Mouse (Mus musculus) E14TG2a.4 (cell line): ENCODE data around the gene Bcas2.

ENCODE experiments used
- CTCF ChIP-seq: conservative IDR thresholded peaks from 2 replicates; pipeline ENCODE4 v1.5.1; 2014; ENCODE audit warnings: low read length
- NANOG ChIP-seq: IDR thresholded peaks from 2 replicates; pipeline ENCODE4 v1.6.1; 2014; ENCODE audit warnings: borderline replicate concordance, low read length, mixed read lengths
- POU5F1 ChIP-seq: IDR thresholded peaks from 2 replicates; pipeline ENCODE4 v1.6.1; 2014; ENCODE audit warnings: low read length, borderline replicate concordance

- TF ChIP-seq CTCF (no peak), NANOG (no peak), POU5F1 (no peak)
Measured at GRCm38 (mm10) chr3:103171505-103172267, at the start of gene Bcas2.
